Mouse (Mus musculus) limb, embryonic 11.5 days (tissue): ENCODE measurements around the gene B020004J07Rik. TPM values are rescaled to one million over a fixed set of nuclear protein-coding genes. Genes with fewer than 3 reads are reported as not detected.
A peak's percentile ranks its signal among the peaks of the same experiment; 100 is the strongest.
"Not testable (repeated sequence)": the region's sequence is repeated elsewhere in the genome, so short reads cannot be mapped to it uniquely, and the experiment has no call there.

ENCODE experiments used
- ATAC-seq: fragments of 200-750 bp; cut with Nextera tagmentation; 2 replicates; pipeline ENCODE4 v1.8.0; 2017; ENCODE audit warnings: low read depth; ENCODE audit not compliant: insufficient number of reproducible peaks, low FRiP score, low TSS enrichment
- DNase-seq: peaks from one replicate; pipeline ENCODE4 v3.0.0-alpha.2; 2015; ENCODE audit warnings: low spot score
- H3K27ac ChIP-seq: fragments of 300-500 bp; sonication (generic); replicated peaks from 2 replicates; pipeline ENCODE4 v1.5.1; 2014; ENCODE audit warnings: low read depth, mild to moderate bottlenecking, low read length
- H3K27me3 ChIP-seq: fragments of 300-500 bp; sonication (generic); 2 replicates; pipeline ENCODE4 v1.6.1; 2014; ENCODE audit warnings: mild to moderate bottlenecking, low read length, mixed read lengths; ENCODE audit not compliant: control insufficient read depth, insufficient read depth
- H3K36me3 ChIP-seq: fragments of 300-500 bp; sonication (generic); 2 replicates; pipeline ENCODE4 v1.6.1; 2014; ENCODE audit warnings: mild to moderate bottlenecking, low read length, moderate library complexity, mixed read lengths; ENCODE audit not compliant: control insufficient read depth, insufficient read depth
- H3K4me1 ChIP-seq: fragments of 300-500 bp; sonication (generic); 2 replicates; pipeline ENCODE4 v1.6.1; 2014; ENCODE audit warnings: low read length, mixed read lengths; ENCODE audit not compliant: control insufficient read depth, insufficient read depth
- H3K4me2 ChIP-seq: fragments of 300-500 bp; sonication (generic); 2 replicates; pipeline ENCODE4 v1.6.1; 2014; ENCODE audit warnings: low read depth, mild to moderate bottlenecking, moderate library complexity; ENCODE audit not compliant: severe bottlenecking
- H3K4me3 ChIP-seq: fragments of 300-500 bp; sonication (generic); 2 replicates; pipeline ENCODE4 v1.5.1; 2014; ENCODE audit warnings: low read depth, low read length
- H3K9ac ChIP-seq: fragments of 300-500 bp; sonication (generic); 2 replicates; pipeline ENCODE4 v1.6.1; 2014; ENCODE audit warnings: mild to moderate bottlenecking, low read length
- H3K9me3 ChIP-seq: fragments of 300-500 bp; sonication (generic); 2 replicates; pipeline ENCODE4 v1.6.1; 2016; ENCODE audit warnings: low read length; ENCODE audit not compliant: control insufficient read depth
- WGBS: fragments of 180-500 bp; shearing (Covaris S2); extraction: QIAGEN DNeasy Blood & Tissue Kit; methylation state at CpG from one replicate; pipeline ENCODE4 v1.1.7; 2014; 5-methylcytosine and 5-hydroxymethylcytosine counted together
- polyA plus RNA-seq: library from polyadenylated mRNA; unstranded; fragments of >200 nt; fragmentation: Nextera tagmentation; extraction: Ambion mirVana; gene quantifications from 2 replicates; pipeline ENCODE4 v1.2.1, GENCODE M21; 2014

B020004J07Rik gene
- not detected in 2 replicates for polyA plus RNA-seq

DNA sequence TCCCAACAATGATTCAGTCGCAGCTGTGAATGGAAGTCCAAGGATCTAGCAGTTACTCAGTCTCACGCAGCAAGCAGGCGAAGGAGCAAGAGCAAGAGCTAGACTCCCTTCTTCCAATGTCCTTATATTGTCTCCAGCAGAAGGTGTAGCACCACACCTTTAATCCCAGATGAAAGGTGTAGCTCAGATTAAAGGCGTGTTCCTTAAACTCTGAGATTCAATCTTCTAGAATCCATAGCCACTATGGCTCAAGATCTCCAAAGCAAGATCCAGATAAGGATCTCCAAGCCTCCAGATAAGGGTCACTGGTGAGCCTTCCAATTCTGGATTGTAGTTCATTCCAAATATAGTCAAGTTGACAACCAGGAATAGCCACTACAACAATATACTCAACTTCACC is at the start of gene B020004J07Rik:
B020004J07Rik (minus strand) TSS at position 101 of the 400 bp plus-strand sequence.
- 95% methylated on average over 4 of the region's 4 CpGs for WGBS
- H3K27ac ChIP-seq, DNase-seq, ATAC-seq, H3K4me2 ChIP-seq, H3K4me1 ChIP-seq, H3K9ac ChIP-seq, H3K9me3 ChIP-seq, H3K4me3 ChIP-seq, H3K36me3 ChIP-seq, H3K27me3 ChIP-seq: not testable (repeated sequence)

DNA sequence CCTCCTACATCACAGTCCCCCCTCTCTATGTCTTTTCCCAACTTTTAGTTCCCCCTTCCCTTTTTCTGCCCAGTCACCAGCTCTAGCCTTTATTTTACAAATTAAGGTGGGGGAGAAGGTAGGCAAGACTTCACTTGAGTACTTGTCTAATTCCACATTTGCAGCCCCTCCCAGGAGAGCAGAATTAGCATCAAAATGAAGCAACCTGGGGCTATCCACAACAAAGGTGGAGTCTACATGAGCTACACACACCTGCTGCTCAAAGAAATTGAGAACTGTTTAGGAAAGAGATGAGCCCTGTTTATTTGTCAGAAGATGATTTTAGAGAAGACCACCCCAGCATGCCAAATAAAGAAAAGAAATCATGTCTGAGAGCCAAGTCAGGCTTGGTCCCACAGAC is 45.6 kb upstream of the B020004J07Rik start:
- H3K27ac ChIP-seq: no peak overlapping the region
- H3K4me2 ChIP-seq: no peak overlapping the region
- H3K4me1 ChIP-seq: no peaks in the 10 kb centered on the region
- no peaks in the 10 kb centered on the region for H3K36me3 ChIP-seq
- H3K9ac ChIP-seq: no peak overlapping the region
- no peaks in the 10 kb centered on the region for H3K9me3 ChIP-seq
- ATAC-seq: no peak
- no peak overlapping the region for H3K4me3 ChIP-seq
- H3K27me3 ChIP-seq: no peaks in the 10 kb centered on the region
- DNase-seq: no peak

DNA sequence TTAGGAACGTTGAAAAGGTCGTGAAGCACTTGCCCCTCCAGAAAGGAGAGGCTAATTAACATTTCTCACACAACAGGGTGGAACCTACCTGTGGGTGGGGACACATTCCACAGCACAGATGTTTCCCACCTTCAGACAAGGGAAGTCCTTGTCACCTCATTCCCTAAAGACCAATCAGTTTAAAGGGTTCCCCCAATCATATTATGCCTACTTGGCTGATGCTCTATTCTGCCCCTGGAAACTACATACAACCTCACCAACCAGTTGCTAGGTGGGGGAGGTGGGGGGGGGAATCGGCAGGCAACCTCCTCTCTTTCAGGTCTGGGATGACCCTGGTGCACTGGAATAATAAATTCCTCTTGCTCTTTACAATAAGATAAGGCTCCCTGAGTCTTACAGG is 39.8 kb upstream of the B020004J07Rik start:
- H3K27ac ChIP-seq: no peak overlapping the region
- 36% methylated on average over 3 of the region's 3 CpGs for WGBS

DNA sequence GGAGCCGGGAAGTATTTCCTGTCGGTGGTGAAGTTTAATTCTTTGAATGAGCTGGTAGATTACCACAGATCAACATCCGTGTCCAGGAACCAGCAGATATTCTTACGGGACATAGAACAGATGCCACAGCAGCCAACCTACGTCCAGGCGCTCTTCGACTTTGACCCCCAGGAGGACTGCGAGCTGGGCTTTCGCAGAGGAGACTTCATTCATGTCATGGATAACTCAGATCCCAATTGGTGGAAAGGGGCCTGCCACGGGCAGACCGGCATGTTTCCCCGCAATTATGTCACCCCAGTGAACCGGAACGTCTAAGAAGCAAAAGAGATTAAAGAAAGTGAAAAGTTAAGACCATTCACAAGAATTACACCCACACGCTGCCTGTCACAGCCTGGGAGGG is 31.9 kb upstream of the B020004J07Rik start:
- H3K27me3 ChIP-seq, H3K27ac ChIP-seq, DNase-seq, H3K4me3 ChIP-seq, H3K36me3 ChIP-seq, H3K9me3 ChIP-seq, H3K9ac ChIP-seq, H3K4me1 ChIP-seq, H3K4me2 ChIP-seq, ATAC-seq: not testable (repeated sequence)
- 93% methylated on average over 14 of the region's 15 CpGs for WGBS

More for the DNA sequence above, 39.8 kb upstream of the B020004J07Rik start:
- Histone ChIP-seq H3K4me3 (no peak overlapping the region), H3K4me1 (no peaks in the 10 kb centered on the region), H3K27me3 (no peaks in the 10 kb centered on the region), H3K36me3 (no peaks in the 10 kb centered on the region), H3K9me3 (no peaks in the 10 kb centered on the region), H3K9ac (no peak overlapping the region), H3K4me2 (no peak overlapping the region)
- ATAC-seq (no peak), DNase-seq (no peak)

DNA sequence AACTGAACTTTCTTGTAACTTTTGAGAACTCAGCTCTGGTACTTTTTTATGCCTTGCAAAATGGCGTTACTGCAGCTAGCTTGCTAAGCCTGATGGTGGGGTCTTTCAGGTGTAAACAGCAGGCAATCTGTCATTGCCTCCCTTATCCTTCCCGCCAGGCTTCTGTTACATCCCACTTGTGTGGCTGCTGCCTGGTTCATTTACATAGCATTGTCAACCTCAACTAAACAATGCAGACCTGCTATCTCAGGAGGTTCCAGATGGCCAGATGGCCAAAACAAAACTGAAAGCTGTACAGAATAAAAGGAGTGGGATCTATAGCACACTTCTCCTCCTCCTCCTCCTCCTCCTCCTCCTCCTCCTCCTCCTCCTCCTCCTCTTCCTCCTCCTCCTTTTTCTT is 28.2 kb upstream of the B020004J07Rik start:
- not testable (repeated sequence) for H3K36me3 ChIP-seq, H3K4me3 ChIP-seq, H3K27me3 ChIP-seq, ATAC-seq, DNase-seq, H3K9ac ChIP-seq, H3K27ac ChIP-seq, H3K4me1 ChIP-seq, H3K4me2 ChIP-seq, H3K9me3 ChIP-seq
- WGBS: 84% methylated on average over 2 of the region's 2 CpGs

DNA sequence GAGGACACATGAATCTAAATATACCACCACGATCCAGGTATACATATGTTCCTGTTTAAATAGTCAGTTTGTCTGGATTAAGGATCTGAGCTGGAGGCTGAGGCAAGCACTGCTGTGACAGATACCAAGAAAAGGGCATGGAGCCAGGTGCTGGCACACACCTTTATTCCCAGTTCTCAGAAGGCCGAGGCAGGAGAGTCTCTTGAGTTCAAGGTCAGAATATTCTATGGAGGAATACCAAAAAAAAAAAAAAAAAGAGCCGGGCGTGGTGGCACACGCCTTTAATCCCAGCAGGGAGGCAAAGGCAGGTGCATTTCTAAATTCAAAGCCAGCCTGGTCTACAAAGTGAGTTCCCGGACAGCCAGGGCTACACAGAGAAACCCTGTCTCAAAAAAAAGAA is 18.5 kb upstream of the B020004J07Rik start:
- no peaks in the 10 kb centered on the region for H3K27me3 ChIP-seq
- DNase-seq (no peak), ATAC-seq (no peak)
- H3K4me2 ChIP-seq: no peak overlapping the region
- H3K27ac ChIP-seq: no peak overlapping the region
- WGBS: 89% methylated on average over 6 of the region's 6 CpGs
- H3K9ac ChIP-seq: no peak overlapping the region
- no peaks in the 10 kb centered on the region for H3K4me1 ChIP-seq
- H3K9me3 ChIP-seq: no peaks in the 10 kb centered on the region
- H3K36me3 ChIP-seq: no peaks in the 10 kb centered on the region
- no peak overlapping the region for H3K4me3 ChIP-seq

DNA sequence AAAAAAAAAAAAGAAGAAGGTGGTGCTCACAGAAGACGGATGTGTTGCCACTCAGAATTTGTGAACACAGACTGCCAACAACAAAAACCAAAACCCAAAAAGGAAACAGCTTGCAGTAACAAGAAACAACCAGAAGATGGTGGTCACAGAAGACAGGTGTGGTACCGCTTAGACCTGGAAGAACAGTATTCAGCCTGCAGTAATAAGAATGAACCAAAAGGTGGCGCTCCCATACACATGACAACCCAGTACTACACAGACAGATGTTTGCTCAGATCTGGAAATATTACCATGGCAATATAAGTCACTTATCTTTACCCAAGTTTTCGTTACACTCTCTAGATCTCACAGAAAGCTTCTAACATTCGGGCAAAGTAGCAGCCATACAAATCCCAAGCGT is 17.1 kb upstream of the B020004J07Rik start:
- WGBS: 45% methylated on average over 6 of the region's 6 CpGs
- Histone ChIP-seq H3K9me3 (no peaks in the 10 kb centered on the region), H3K9ac (no peak overlapping the region), H3K4me3 (no peak overlapping the region), H3K36me3 (no peaks in the 10 kb centered on the region), H3K27me3 (no peaks in the 10 kb centered on the region), H3K4me1 (no peaks in the 10 kb centered on the region), H3K4me2 (no peak overlapping the region), H3K27ac (no peak overlapping the region)
- peak; percentile 23 for DNase-seq
- peak; percentile 77; the same call in 1 of the 2 replicates for ATAC-seq

DNA sequence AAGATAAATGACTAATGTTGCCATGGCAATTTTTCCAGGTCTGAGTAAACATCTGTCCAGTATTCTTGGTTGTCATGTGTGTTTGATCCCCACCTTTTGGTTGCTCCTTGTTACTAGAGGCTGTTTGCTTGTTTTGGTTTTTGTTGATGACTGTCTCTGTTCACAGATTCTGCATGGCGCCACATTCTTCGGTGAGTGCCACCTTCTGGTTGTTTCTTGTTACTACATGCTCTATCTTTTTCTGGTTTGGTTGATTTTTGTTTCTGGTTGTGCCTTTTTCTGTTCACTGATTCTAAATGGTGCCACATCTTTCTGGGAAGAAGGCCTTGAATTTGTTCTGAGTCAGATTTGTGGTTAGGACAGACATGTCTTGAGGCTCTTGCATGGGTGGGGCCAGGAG is 7.1 kb upstream of the B020004J07Rik start:
- H3K4me3 ChIP-seq: no peak overlapping the region
- 74% methylated on average over 2 of the region's 2 CpGs for WGBS

More for the DNA sequence above, 7.1 kb upstream of the B020004J07Rik start:
- H3K9me3 ChIP-seq: peaks cover 3% of the 10 kb centered on the region; the same call in 1 of the 2 replicates
- no peak overlapping the region for H3K9ac ChIP-seq
- H3K36me3 ChIP-seq: no peaks in the 10 kb centered on the region
- H3K27ac ChIP-seq: no peak overlapping the region
- H3K27me3 ChIP-seq: no peaks in the 10 kb centered on the region
- no peak for ATAC-seq
- H3K4me2 ChIP-seq: no peak overlapping the region
- H3K4me1 ChIP-seq: no peaks in the 10 kb centered on the region
- DNase-seq: no peak
